ENCODE assay signal across 18 mouse cellular contexts in genomic region chr11:69298231-69298630, GRCm38 (mm10).
"Had no signal": no experiment of that assay in that cellular context is flagged by ENCODE, and none has a peak within 500 bp of the region (broad histone marks: within the 10 kb centered on the region; RNA-seq: fewer than 3 reads in every experiment).

No protein-coding gene starts in this region.

- H3K27me3 ChIP-seq: limb, embryonic 15.5 days; liver, embryonic 13.5 days; lung, embryonic 15.5 days had no signal

- H3K4me1 ChIP-seq: limb, embryonic 15.5 days; lung, embryonic 15.5 days had no signal

- H3K4me3 ChIP-seq: limb, embryonic 15.5 days; liver, embryonic 13.5 days; lung, embryonic 15.5 days; megakaryocyte, embryonic 14.5 days had no signal

- H3K4me2 ChIP-seq: limb, embryonic 15.5 days; liver, embryonic 13.5 days; lung, embryonic 15.5 days had no signal

- ATAC-seq: inflammation-experienced regulatory T-cells, adult 6 months; intestine, postnatal 0 days; liver, postnatal 0 days had no signal

- H3K27ac ChIP-seq: kidney, postnatal 0 days; limb, embryonic 15.5 days; liver, embryonic 13.5 days; lung, embryonic 15.5 days; macrophage had no signal

- H3K9me3 ChIP-seq: limb, embryonic 15.5 days; liver, embryonic 13.5 days; lung, embryonic 15.5 days; megakaryocyte, embryonic 14.5 days had no signal

- H3K9ac ChIP-seq: limb, embryonic 15.5 days; liver, embryonic 13.5 days; liver, postnatal 0 days; lung, embryonic 15.5 days had no signal

- DNase-seq: kidney, adult 9 months; kidney, postnatal 36 days; layer of hippocampus, adult 9-11 months; layer of hippocampus, postnatal 36 days; left cerebral cortex, postnatal 4 days; liver, embryonic 13.5 days; liver, postnatal 0 days; lung, postnatal 14 days; midbrain, embryonic 14.5 days; thymus, adult 2 months; thymus, postnatal 36 days had no signal
